Mouse (Mus musculus) T-helper 2 cell (primary cell): Measurements from ENCODE around the gene AL731706.2.
"Not testable (repeated sequence)": the region's sequence is repeated elsewhere in the genome, so short reads cannot be mapped to it uniquely, and the experiment has no call there.

ENCODE experiments used
- in situ Hi-C: fragments of 300-600 bp; cut with MboI, MseI; formaldehyde crosslinking; loops from one replicate; pipeline ENCODE4 v1.15.1; 2025; ENCODE audit warnings: high pct_unique_total_duplicates

AL731706.2 gene

DNA sequence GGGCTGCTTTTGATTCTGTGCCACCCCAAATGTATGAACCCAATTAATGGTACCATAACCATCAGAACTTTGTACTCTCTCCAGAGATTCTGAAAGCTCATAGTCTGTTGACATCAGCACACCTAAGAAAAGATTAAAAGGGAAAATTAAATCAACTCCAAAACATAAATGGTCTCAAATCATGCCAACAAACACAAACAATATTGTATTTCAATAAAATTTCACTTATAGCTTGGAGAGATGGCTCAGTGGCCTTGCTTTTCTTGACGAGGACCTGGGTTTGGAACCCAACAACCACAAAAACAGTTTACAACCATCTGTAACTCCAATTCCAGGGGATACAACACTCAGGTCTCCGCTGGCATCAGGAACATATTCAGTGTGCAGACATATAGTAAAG, at the start of gene AL731706.2:
TSS of gene AL731706.2 (minus strand) at position 101 of the 400 bp plus-strand sequence.
- in situ Hi-C loops: no loop called here

- in situ Hi-C loops: no loop called here
These were observed 35.5 kb upstream of the AL731706.2 start for GRCm38 (mm10) chr2:136921003-136921408.

- in situ Hi-C loops: no loop called here
These were observed 34.9 kb upstream of the AL731706.2 start for GRCm38 (mm10) chr2:136920257-136920993.

GRCm38 (mm10) chr2:136919433-136919832, 34.0 kb upstream of the AL731706.2 start:
- in situ Hi-C loops: no loop called here

- in situ Hi-C loops: no loop called here
These were observed 28.9 kb upstream of the AL731706.2 start for GRCm38 (mm10) chr2:136914334-136914902.

GRCm38 (mm10) chr2:136913021-136913420, 27.5 kb upstream of the AL731706.2 start:
- in situ Hi-C loops: no loop called here

- in situ Hi-C loops: no loop called here
These were observed 26.5 kb upstream of the AL731706.2 start for GRCm38 (mm10) chr2:136911958-136912411.

DNA sequence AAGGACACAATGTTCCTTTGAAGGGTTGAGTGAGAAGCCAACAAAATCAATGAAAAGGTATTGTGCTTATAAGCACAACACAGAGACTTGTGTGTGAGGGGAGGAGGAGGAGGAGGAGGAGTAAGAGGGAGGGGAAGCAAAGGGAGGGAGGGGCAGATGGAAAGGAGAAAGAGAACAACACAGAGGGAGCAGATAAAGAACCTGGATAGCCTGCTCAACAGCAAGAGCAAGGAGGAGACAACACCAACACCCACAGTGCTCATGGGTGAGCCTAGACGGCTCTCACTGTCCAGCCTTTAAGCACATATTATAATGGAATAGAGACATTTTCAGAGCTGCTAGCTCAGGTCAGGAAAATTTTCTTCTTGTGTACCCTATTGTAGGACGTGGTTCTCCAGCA, 23.8 kb upstream of the AL731706.2 start:
- in situ Hi-C loops: no loop called here

GRCm38 (mm10) chr2:136908596-136908995, 23.1 kb upstream of the AL731706.2 start:
- in situ Hi-C loops: no loop called here

GRCm38 (mm10) chr2:136896131-136896530, 10.7 kb upstream of the AL731706.2 start:
- in situ Hi-C loops: no loop called here

- in situ Hi-C loops: no loop called here
These were observed 9.0 kb upstream of the AL731706.2 start for GRCm38 (mm10) chr2:136894494-136894893.

DNA sequence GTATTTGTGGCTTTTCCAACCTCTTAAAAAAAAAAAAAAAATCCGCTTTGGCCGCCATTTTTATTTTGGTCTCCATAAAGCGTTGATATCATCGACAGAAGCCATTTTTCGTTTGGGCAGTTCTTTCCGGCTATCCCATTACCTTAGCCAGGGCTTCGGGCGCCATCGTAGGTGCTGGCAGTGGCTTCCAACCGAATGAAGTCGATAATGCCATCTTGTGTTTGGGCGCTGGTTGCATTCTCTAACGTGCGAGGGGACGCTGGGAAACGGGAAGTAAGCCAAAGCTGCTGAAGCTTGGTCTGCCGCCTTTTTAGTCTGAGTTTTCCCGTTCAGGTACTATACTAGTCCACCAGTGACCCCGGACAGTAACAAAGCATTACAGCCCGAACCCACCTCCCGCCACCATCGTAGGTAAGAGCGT, 6.5 kb upstream of the AL731706.2 start:
- in situ Hi-C loops: no loop called here

- in situ Hi-C loops: no loop called here
These were observed 5.8 kb upstream of the AL731706.2 start, which contains the start of the genes Slx4ip, AL731706.1 and Mkks for GRCm38 (mm10) chr2:136891068-136891950. TSS of gene Slx4ip (plus strand) at chr2:136891218. TSS of gene AL731706.1 (minus strand) at chr2:136891389. TSS of gene Mkks (minus strand) at chr2:136891389.

GRCm38 (mm10) chr2:136890716-136891067, 5.2 kb upstream of the AL731706.2 start:
- in situ Hi-C loops: not testable (repeated sequence)

- in situ Hi-C loops: no loop called here
These were observed 1.4 kb upstream of the AL731706.2 start for GRCm38 (mm10) chr2:136886846-136887245.

- in situ Hi-C loops: no loop called here
These were observed 30.7 kb downstream of the AL731706.2 start for GRCm38 (mm10) chr2:136854543-136855388.

- in situ Hi-C loops: no loop called here
These were observed 35.1 kb downstream of the AL731706.2 start for GRCm38 (mm10) chr2:136850366-136850765.

GRCm38 (mm10) chr2:136837994-136838393, 47.5 kb downstream of the AL731706.2 start:
- in situ Hi-C loops: loop anchor here (10.0 kb wide), 1 partner anchor 1257 kb away; no protein-coding TSS in a partner anchor

GRCm38 (mm10) chr2:136835882-136836281, 49.6 kb downstream of the AL731706.2 start:
- in situ Hi-C loops: loop anchor here (10.0 kb wide), 1 partner anchor 1259 kb away; no protein-coding TSS in a partner anchor
